Mouse (Mus musculus) R1 (cell line): Measurements from ENCODE around the gene Tnfsf15.

Source experiments
- DNase-seq: peaks from one replicate; pipeline ENCODE4 v3.0.0-alpha.2; 2018; ENCODE audit warnings: low read depth, low spot score

Gene Tnfsf15

DNA sequence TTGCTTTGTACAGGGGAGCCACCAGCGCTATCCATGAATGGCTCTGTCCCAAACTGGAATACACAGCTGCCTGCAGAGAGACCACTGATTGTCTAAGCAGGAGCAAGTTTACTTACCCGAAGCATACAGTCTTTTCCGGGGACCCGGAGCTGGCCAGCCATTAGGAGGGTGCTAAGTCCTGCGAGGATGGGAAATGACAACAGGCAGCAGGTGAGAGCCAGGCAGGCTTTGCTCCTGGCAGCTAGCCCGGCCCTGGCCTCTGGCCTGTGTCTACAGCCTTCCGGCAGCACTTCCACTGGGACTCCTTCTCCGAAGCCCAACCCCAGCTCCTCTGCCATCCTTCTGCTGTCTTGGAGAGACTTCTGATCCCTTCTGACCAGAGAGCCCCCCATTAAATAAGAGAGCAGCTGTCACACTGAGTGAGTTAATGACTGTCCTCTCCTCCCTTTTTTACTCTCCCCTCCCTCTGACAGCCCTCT lies at the start of gene Tnfsf15:
Gene Tnfsf15, minus strand, starts transcription at position 421 of the 479 bp plus-strand sequence.
- no peak for DNase-seq

DNA sequence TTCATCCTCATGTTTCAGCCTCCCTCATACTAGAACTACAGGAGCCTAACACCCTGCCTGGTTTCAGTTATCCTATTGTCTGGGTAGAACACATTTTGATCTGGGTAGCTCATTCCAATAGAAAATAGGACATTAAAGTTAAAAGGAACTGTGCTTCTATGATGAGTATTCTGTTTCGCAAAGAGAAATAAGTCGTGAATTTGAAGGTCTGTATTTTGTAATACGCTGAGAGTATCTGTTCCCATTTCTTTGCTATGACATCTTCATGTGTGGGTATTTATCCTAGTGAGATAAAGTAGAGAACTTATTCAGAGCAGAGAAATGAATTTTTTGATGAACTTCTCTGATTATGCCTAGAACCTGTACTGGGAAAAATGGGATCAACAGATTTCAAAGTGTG lies 47.4 kb upstream of the Tnfsf15 start:
- DNase-seq: no peak

DNA sequence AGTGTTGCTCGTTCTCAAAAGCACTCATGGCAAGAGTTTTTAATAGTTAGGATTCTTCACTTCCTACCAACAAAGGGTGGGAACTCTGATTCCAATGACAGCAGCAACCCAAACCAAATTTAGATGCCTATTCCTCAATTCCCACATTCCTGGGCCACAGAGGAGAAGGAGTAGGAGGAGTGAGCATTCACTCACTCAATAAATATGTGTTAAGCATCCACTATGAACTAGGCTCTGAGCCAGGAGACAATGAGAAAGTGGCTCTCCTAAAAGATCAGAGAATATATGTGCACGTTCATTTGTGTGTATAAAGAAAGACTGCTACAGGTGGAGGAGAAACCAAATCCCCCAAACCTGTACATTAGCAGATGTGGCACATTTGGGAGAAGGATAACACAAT lies 40.6 kb upstream of the Tnfsf15 start:
- no peak for DNase-seq

DNA sequence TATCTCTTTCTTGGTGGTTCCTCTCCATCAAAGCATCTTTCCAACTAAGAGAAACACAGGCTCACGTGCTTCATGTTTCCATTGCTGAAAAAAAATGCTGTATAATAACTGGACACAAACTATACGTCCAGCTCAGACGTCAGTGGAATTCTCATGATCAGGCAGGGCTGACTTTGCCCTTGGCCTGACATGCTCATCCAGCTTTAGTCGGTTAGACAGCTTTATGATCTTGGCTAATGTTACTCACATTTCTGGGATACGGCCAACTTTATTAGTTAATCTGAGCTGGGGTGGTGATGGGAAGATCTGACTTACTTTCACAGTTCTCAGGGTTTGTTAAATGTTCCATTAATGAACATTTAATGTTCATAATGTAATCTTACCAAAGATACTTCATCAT lies 38.9 kb upstream of the Tnfsf15 start:
- DNase-seq: no peak

DNA sequence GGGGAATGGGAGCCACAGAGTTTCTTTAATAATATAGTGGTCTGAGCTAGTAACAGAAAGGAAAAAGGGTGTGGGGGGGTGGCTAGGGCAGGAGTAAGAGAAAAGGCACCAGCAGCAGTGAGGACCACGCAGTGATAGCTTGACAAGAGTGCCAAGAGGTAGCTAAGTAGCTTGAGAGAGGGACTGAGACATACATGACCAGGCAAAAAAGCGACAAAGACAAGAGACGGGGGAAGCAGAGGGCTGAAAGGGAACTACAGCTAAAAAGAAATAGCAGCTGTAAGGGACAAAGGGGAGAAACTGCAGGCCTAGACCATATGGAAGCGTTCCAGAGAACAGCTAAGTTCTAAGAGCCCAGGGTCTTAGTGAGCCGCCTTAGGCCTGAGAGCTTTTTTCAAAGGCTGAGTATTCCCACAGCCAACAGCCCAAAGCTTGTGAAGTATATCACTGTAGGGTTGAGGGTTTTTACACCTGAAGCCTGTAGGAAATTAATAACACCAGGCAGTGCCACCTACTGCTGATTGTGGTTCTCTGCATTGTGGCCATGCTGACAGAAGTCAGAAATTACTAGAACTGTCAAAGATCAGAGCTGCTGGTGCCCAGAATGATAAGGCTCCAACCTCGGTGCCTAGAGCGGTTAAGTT lies 38.2 kb upstream of the Tnfsf15 start:
- DNase-seq: no peak

DNA sequence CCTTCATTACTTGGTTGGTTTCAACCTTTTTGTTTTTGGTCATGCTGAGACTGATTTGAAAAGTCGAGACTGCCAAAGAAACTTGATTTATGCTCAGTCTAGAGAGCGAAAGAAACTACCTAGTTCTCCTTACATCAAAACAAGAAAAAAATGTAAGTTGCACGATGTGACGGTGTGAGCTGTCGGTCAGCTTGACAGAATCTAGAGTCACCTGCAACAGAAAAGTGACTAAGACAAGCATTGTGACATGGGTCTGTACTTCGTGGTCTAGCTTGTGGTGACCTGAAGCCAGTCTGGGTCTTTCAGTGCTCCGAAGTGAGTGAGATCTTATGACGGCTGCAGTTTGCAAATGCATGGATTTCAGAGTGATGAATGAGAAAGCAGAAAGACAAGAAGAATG lies 32.3 kb upstream of the Tnfsf15 start:
- DNase-seq: no peak

DNA sequence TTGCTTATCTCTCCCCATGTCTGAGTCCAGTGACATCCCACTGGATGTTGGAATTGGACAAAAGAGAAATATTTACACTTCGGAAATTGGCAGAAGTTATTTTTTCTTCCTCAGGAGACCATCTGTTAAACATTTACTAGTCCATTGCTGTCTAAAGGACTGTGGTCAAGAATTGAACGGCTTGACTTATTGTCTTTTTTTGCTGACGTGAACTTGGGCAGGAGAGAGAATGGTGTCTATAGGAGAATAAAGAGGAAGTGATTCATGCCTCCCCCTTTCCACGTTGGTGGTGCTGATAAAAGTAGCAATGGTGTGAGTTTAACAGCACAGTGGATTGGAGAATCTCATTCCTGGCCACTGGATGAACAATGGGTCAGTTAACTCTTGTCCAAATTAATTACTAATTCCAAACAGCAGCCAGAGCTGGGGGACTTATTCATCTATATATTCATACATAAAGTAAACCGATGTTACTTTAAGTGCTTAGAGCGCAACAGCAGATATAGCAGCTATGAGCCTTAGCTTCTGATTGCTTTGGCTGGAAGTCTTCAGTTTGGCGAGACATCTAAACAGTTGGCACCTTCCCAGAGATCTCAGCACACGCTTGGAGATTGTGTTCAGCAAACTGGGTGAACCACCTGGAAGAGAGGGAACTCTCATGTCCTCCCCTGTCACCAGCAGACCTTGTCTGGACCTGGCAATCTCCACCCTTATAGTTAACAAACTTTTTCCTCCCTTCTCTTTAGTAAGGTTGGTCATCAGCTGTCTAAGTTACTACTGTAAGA lies 28.6 kb upstream of the Tnfsf15 start:
- DNase-seq: no peak

DNA sequence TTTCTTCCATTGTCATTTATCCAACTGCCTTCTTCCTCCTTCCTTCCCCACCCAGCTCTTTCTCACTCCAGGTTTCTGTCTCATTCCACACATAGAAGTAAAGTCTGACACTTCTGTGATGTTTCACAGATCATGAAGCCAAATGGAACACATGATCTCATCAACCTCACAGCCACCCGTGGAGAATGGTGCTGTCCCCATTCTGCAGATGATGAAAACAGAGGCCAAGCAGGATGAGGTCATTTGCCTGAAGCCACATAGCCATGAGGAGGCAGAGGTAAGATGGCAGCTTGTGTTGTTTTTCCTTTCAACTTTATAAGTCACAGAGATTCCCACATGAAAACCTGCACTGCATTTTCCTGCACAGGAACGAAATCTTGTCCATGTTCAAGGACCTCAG lies 27.6 kb upstream of the Tnfsf15 start:
- no peak for DNase-seq

DNA sequence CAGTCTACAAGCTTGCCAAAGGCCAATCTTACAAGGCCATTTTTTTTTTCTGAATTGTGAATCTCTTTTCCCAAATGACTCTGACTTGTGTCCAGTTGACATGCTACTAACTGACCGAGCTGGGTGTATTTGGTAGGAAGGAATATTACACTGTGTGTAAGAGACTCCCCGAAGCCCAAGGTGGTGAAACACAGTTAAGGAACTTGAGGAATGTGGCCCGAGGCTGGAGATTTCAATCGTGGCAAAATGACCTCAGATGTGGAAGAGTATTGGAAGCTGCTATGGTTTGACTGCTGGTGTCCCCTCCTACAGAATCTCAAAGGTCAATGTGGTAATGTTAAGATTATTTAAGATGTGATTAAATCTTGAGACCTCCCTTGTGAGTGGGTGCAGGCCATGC lies 26.4 kb upstream of the Tnfsf15 start:
- no peak for DNase-seq

DNA sequence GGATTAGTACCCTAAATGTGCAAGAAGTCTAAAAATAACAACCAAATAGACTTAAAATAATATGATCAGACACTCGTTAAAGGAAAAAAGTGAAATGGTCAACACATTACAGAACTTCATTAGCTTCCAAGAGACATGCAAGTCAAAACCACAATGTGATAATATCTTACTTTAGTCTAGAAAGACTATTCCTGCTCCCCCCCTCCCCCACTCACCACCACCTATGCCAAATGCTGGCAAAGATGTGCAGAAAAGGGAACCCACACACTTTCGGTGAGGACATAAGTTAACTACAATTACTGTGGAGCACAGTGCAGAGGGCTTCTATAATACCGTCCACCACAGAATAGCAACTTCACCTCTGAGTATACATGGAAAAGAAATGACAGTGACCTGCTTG lies 24.2 kb upstream of the Tnfsf15 start:
- no peak for DNase-seq

DNA sequence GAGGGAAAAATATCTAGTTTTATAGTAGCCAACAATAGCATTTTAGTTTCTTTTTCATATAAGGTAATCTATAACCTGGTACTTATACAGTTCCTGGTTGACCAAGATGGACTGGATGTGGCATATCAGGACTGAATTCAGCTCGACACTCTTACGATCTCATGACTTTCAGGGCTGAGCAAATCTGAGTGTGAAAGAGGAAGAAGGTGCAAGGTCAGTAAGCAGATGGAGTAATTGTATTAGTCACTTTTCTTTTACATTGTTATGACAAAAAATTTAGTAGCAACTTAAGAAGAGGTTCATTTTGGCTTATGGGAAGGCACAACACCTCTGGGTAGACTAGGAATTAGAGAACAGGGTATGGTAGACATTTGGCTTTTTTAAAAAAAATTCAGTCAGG lies 20.1 kb upstream of the Tnfsf15 start:
- no peak for DNase-seq

DNA sequence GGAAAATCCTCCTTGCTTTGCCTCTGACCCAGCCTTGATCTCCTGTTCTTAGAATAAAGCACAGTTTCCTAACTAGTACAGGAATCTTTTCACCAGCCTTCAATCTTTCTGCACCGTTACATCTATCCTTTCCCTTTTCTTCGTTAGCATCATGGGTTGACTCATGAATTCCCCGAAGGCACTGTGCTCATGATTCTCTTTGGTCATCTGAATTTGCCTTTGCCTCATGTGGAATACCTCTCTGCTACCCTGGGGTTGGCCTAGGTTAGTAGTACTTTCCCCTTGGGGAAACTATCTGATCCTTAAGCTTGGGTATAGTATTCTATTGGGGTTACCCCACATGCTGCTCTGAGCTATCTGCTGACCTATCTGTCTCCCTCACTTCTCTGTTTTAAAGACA lies 15.0 kb upstream of the Tnfsf15 start:
- DNase-seq: no peak

DNA sequence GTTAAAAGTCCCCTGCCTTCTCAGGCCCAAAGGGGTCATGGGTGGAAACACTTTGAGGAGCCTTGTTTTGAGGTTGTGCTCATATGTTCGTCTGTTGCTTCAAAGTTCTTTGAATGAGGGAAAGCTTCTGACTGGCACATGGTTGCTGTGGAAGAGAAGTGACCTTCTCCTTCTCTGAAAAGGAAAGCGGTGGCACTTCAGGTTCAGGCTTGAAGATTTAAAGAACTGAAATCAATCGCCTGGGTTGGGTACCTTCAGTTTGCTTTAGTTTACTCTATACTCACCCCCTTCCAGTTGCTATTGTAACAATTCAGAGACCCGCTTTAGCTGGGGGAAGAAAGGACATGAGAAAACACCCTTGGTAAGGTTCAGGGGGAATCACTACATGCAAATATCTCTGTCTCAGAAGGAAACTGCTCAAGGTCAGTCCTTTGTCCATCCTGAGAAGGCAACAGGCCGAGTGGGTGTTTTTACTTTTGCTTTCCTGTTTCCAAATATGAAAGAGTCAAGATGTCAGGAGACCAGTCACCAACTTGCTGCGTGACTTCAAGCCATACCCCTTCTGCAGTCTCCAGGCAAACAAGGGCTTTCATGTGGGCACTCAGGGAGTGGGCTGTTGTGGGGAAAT lies 12.7 kb upstream of the Tnfsf15 start:
- DNase-seq: no peak

DNA sequence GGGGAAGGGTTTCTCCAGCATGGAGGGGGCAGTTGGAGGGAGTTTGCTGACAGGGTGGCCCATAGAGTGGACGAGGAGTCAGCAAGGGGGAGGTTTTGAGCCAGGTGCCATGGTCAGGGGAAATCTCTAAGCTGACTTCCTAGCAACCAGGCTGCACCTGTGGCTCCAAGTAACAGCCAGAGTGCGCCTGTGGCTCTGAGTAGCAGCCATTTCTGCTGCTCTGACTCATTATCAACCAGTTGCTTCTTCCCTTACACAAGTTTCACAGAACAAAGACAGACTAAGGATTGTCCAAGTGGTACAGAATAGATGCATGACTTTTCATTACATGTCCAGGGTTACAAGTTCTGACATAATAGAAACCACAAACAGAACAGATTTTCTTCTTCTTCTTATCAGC lies 11.2 kb upstream of the Tnfsf15 start:
- no peak for DNase-seq

DNA sequence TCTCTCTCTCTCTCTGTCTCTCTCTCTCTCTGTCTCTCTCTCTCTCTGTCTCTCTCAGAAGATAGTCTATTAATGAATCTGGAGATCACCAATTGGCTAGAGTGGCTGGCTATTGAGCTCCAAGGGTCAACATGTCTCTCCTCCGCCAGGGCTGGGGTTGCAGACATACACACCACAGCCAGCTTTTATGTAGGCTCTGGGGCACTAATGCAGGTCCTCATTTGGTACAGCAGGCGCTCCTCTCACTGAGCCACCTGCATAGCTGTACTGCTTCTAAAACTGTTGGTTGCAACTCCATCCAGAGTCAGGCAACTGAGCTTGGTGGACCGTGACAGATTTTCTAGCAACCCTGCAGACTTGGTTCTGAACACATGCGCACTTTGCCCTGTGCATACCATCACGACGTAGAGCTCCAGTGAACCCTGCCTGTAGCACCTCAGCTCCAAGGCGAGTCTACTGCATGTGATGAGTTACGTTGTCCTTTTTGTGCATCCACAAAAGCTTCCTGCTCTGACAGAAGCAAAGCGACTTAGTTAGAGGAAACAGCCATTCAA lies 9.6 kb upstream of the Tnfsf15 start:
- no peak for DNase-seq

DNA sequence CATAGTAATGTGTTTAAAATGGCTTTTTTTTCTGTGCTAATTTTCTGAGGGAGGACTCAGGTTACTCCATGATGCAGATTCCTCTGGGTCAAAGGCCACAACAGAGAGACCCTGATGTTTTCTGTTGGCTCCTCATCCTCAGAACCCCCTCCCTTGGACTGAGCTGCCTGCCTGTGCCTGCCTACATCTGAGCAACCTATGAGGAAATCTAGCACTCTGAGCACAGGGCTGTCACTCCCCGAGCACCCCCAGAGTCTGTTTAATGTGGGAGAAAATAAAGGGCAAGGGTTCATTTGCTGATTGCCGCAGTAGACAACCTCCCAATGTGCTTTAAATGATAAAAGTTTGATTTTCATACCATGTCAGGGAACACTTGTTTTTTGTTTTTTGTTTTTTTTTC lies 8.9 kb upstream of the Tnfsf15 start:
- DNase-seq: no peak

DNA sequence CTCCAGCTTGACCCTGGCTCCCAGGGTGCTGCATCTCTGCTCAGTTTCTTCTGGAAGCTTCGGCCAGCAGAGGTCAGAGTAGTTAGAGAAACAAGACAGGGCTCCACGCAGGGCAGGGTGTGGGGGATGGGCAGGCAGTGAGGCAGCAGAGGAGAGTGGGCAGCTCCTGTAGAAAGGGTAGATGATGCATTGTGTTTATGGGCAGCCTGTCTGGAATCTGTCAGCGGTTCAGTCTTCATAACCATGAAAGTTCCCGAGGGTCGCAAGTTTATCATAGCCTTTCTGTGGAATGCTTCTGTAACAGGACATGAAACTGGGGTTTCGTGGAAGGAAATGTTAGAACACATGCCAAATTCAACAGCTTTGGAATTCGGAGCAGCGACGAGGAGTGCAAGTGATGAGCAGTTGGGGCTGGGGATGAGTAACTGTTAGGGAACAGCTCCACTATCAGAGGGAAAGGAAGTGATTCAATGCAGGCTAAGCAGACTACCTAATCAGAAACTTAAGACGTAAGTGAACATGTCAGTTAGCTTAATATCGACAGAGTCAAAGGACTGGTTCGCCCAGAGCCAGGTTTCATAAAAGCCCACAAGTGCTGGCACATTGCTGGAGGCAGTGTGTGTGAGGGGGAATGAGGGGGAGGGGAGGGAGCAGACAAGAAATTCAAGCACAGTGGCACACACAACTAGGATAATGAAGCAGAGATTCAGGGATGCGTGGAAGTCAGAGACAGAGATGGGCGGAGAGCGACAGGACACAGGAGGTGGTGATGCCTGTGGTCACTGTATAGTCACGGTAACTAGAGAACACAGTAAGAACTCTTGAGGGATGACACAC lies 8.0 kb upstream of the Tnfsf15 start:
- DNase-seq: no peak

DNA sequence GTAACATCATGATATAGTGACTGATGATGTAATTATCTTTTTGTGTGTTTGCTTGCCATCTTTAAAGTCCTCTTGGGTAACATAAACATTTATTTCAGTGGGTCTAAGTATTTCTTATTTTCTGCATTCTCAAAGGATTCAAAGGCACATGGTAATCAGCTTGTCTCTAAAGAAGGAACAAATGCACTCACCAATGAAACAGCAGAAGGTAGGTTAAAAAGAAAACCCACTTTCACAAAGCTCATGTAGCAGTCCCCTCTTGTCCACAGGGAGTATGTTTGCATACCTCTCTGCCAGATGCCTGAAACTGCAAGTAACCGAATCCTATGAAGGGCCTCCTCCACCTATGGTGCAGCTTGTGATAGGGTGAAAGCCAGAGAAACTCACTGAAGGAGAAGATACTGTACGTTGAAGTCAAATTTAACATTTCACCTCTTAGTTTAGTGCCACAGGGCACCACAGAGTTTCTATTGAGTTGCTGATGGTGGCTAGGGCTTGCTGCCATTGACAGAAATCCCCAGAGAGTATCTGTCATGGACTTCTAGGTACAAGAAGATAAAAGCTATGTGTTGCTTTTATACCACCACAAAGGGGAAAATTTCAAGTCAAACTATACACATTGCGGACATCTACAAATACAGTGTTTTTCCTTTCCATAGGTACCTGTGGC lies 3.3 kb upstream of the Tnfsf15 start:
- no peak for DNase-seq

DNA sequence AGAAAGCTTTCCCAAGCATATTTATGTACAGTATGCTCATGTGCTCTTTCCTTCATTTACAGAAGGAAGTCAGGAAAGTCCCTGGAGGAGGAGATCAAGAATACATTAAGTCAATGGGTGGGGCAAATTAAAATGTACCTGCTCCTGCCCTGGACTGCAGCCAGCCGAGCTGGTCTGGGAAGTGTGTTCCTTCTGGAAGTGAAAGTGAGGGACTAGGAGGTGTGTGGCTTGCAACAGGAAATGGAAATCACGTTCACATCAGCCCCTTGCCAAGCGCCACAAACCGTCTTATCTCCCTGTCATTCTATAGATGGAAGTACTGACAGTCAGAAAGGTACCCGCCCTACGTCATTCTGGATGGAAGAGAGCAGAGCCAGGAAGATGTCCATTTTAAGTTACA lies 358 bp upstream of the Tnfsf15 start:
- DNase-seq: no peak

DNA sequence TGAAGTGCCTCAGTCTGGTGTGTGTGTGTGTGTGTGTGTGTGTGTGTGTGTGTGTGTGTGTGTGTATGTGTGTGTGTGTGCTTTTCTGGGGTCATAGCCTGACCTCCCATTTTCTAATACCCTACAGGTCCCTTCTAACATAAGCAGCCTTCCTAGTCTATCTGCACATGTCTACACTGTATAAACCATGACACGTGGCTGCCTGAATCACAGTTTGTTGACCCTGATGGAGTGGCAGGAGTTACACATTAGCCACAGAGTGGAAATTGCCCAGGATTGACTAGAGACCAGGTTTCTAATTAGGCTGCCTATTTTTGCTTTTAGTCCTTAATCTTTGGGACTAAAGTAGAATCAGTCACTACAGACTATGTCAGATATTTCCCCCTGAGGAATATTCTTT lies 1.3 kb downstream of the Tnfsf15 start:
- no peak for DNase-seq

DNA sequence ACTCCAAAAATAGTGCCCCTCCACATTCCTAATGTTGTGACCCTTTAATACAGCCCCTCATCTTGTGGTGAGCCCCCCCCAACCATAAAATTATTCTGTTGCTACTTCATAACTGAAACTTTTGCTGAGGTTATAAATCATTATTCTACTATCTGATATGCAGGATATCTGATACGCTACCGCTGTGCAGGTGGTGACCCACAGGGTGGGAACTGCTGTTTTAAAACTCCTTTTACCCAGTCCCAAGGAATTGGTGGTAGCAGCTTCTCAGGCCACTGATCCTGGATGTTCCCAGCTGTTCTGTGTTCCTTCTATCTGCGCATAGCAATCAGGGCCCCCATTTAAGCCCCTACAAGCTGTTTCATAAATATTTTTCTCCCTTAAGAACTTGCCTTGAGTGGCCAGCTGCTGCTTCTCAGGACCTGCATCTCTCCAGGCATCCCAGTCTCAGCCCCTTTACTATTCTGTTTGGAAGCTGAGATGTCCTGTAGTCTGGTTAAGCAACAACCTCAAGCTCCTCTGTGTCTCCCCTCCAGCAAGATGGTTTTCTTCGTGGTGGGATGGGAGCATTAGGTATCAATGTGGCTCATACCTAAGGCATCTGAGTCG lies 2.0 kb downstream of the Tnfsf15 start:
- no peak for DNase-seq
